Mouse (Mus musculus) heart, adult 18-20 months (tissue): ENCODE data around the gene Afmid. TPM values are rescaled to one million over a fixed set of nuclear protein-coding genes. Genes with fewer than 3 reads are reported as not detected.

Source experiments
- DNase-seq, 2 experiments: peaks; one replicate each; pipeline ENCODE4 v3.0.0; 2021 to 2022; ENCODE audit warnings: mixed read lengths in 1 of 2
- total RNA-seq, 2 experiments: library from RNA; stranded (reverse); gene quantifications; 2 replicates each; pipeline ENCODE4 v1.2.3; 2021

The Afmid gene
- total RNA-seq, 2 experiments from 2014 or later = 3.9 to 5.5 TPM

DNA sequence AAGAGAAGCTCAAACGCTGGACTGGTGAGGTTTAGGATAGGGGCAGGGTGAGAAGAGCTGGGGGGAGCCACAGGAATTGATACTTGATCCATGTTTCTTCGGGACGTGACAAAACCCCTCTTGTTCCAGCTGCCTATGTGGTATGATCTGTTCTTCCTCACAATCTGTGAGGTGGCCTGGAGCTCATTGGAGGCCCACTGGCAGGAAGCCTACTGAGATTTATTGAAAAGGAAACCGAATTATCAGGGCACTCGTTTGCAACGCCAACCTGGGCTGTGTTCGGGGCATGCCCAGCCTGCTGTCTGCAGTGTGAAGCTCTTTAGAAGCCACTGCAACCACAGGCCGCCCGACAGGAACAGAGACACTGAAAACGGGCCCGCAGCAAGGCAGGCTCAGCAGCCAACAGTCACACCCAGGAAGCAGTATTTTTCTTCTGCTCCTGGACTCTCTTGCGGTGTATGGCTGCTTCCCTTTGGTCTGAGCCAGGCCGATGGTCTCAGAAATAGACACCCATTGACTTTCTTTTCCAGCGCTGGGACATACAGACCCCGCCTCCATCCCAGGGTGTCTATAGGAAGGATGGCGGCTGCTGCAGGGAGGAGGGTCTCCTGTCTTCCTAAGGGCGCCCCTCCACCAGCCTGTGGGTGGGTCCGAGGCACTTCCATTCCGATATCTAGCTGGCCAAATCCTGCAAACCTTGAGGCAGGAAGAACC, 22.7 kb downstream of the Afmid start:
- DNase-seq = peak in 1 of 2 experiments; percentile 63

GRCm38 (mm10) chr11:117848985-117849671, 23.4 kb downstream of the Afmid start, which contains the start of gene Birc5:
Gene Birc5, plus strand, starts transcription at chr11:117849251.
- peak; percentile 96 to 97 for DNase-seq

- no peak for DNase-seq
Observed at GRCm38 (mm10) chr11:117852875-117853274, 27.2 kb downstream of the Afmid start.

DNA sequence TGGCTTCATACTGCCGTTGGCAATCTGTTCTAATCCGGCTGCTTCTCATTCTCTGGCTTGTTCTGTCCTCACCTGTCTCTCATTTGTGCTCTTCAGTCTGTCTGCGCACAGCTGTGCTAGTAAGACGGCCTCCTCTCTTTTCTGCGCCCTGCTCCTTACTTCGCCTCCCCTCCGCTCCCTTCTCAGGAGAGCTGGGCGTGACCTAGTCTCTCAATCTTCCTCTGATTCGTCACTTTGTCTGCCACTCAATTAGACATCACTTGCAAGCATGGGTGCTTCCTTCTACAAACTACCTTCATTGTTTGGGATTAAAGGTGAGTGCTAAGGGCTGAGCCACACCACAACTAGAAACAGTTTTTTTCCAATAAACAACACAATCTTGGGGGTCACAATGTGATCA, 28.5 kb downstream of the Afmid start:
- no peak for DNase-seq

DNA sequence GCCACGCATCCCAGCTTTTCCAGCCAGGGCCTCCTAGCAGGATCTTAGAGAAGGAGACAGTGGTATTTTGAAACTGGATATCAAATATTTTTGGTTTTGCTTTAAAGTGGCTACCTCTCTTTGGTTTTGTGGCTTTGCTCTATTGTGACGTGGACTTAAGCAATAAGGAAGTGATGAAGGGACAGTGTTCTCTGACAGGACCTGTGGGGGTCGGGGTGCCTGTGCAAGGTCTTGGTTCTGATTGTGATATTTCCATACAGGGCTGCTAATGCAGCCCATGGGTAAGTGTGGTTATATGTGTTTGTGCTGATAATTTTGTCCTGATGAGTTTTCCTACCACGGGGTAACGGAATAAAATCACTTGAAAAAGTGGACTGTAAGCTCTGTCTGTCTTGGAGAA, 29.6 kb downstream of the Afmid start:
- DNase-seq = no peak

DNA sequence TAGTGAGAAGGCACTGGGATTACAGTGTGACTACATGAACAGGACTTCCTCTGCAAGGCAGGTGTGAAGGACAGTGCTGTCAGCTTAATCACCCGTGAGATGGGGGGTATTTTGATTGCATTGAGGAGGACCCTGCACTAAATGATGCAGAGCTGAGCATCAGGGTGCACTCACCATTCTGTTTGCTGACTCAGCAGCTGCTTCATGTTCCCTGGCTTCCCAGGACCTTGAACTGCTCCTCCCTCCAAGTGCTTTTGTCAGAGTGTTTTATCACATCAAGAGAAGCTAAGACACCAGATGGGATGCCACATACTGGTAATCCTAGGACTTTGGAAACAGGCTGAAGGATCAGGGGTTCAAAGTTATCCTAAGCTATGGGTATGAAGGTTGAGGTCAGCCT, 30.3 kb downstream of the Afmid start:
- no peak for DNase-seq

- DNase-seq = no peak
Observed at GRCm38 (mm10) chr11:117857462-117857861, 31.7 kb downstream of the Afmid start.

DNA sequence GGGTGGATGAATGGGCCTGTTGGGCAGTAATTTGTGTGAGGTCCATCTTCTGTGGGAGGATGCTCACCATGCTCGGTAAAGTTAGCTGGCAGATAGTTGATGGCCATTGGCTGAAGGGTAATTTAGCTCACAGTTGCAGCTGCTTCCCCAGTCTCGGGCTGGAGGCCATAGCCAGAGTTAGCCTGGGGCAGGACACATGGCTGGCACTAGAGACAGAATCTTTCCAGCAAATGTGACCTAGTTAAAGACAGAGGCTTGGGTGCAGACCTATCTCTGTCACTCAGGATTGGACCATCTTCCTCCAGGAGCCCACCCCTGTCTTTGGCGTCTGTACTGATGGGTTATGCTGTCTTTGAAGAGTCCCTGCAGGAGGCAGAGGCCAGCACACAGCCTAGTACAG, 32.7 kb downstream of the Afmid start:
- no peak for DNase-seq

DNA sequence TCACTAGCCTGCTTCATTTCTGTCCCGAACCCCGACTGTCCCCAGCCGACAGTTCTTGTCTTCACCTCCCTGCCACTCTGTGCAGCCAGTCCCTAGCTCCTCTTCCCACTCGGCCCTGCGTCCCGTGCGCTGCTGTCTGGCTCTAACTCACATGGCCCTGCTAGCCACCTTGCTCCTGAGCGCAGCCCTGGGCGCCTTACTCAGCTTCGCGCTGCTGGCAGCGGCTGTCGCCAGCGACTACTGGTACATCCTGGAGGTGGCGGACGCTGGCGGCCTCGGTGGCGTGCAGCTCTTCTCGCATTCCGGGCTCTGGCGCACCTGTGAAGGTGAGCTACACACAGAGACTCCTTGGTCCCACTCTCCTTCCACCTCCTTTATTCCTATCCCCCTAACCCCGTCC, 34.9 kb downstream of the Afmid start, which contains the start of gene Tmem235:
TSS of gene Tmem235 (plus strand) at position 152 of the 400 bp plus-strand sequence.
- no peak for DNase-seq

- no peak for DNase-seq
Observed at GRCm38 (mm10) chr11:117863174-117863856, 37.6 kb downstream of the Afmid start.

GRCm38 (mm10) chr11:117864805-117865204, 39.1 kb downstream of the Afmid start:
- no peak for DNase-seq

DNA sequence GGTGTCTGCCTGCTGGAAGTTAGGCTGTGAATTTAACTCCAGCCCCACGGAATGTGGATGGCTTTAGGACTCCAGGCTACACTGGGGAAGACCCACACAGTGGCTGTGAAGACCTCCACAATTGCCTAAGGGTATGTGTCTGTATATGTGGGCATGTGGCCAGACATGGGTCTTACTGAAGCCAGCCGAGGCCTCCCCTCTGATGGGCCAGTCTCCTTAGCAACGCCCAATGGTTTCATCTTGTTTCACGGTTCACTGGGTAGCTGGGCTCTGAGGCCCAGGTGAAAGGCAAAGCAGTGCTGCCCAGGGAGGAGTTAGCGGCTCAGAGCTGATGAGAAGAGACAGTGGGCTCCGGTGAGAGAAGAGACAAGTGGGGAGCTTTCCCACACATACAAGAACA, 40.3 kb downstream of the Afmid start:
- DNase-seq = no peak

- peak; percentile 79 to 91 for DNase-seq
Observed at GRCm38 (mm10) chr11:117870688-117871365, 45.1 kb downstream of the Afmid start.

DNA sequence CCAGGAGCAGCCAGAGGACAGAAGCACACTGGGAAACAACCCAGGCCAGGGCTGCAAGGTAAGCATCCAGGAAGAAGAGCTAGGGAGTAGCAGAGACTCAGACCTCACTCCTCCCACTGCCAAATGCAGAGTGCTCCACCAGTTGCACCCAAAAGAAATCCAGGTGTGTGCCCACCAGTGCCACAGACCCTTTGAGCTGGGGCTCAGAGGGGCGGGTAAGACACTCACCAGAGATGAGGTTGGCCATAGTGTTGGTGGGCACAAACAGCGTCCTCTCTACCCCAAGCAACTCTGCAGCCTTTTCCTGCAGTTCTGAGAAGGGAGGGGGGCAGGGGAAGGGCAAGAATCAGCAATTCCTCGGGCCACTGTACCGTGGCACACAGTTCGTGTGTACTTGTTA, 45.7 kb downstream of the Afmid start:
- DNase-seq = no peak

GRCm38 (mm10) chr11:117871911-117872584, 46.3 kb downstream of the Afmid start:
- peak in 1 of 2 experiments; percentile 44 for DNase-seq

GRCm38 (mm10) chr11:117872861-117873608, 47.3 kb downstream of the Afmid start, which contains the start of gene Tha1:
Gene Tha1, minus strand, starts transcription at chr11:117873481.
- peak; percentile 88 for DNase-seq

GRCm38 (mm10) chr11:117874419-117874818, 48.7 kb downstream of the Afmid start:
- no peak for DNase-seq

GRCm38 (mm10) chr11:117875681-117876080, 50.0 kb downstream of the Afmid start:
- DNase-seq = no peak

GRCm38 (mm10) chr11:117877917-117878745, 52.4 kb downstream of the Afmid start:
- peak; percentile 39 to 42 for DNase-seq

DNA sequence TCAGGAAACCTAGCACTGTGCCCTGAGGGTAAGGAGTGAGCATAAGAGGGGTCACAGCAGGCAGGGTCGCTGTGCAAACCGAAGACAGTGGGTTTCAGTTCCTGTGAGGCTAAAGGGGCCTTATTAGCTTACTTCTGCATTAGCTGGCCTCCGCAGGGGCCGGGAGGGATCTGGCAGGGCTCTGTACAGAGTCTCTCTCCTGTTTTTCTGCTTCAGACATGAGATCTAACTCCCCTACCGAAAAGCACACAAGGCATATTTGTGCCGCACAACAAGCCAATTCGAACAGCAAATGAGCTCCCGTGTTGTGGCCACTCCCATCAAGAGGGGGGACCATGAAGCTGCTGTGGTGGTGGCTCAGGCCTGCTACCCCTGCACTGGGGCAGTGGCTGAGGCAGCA, 53.2 kb downstream of the Afmid start:
- DNase-seq = no peak
